ENCODE assay signal across 18 mouse cellular contexts in genomic region chr7:109657884-109658283, GRCm38 (mm10).
"Had no signal": no experiment of that assay in that cellular context is flagged by ENCODE, and none has a peak within 500 bp of the region (broad histone marks: within the 10 kb centered on the region; RNA-seq: fewer than 3 reads in every experiment).

No protein-coding gene starts in this region.

- H3K27ac ChIP-seq: kidney, postnatal 0 days; layer of hippocampus, adult 2 months; limb, embryonic 10.5 days; limb, embryonic 13.5 days; liver, embryonic 14.5 days; midbrain, embryonic 10.5 days; midbrain, embryonic 13.5 days; neural tube, embryonic 13.5 days had no signal

- DNase-seq: kidney, adult 2 months; kidney, postnatal 25 days; layer of hippocampus, adult 9-11 months; lung, adult 2 months; thymus, postnatal 25 days had no signal

- H3K36me3 ChIP-seq: midbrain, embryonic 10.5 days; midbrain, embryonic 13.5 days; neural tube, embryonic 13.5 days had no signal

- H3K9me3 ChIP-seq: limb, embryonic 10.5 days; limb, embryonic 13.5 days; megakaryocyte, embryonic 14.5 days; midbrain, embryonic 10.5 days; midbrain, embryonic 13.5 days; neural tube, embryonic 13.5 days had no signal

- H3K4me2 ChIP-seq: limb, embryonic 13.5 days; midbrain, embryonic 13.5 days; neural tube, embryonic 13.5 days had no signal

- H3K9ac ChIP-seq: limb, embryonic 13.5 days; liver, embryonic 14.5 days; midbrain, embryonic 13.5 days; neural tube, embryonic 13.5 days had no signal

- H3K4me1 ChIP-seq: midbrain, embryonic 13.5 days; neural tube, embryonic 13.5 days had no signal

- ATAC-seq: intestine, embryonic 16.5 days; lung, postnatal 0 days; midbrain, embryonic 13.5 days; midbrain, embryonic 16.5 days had no signal

- H3K4me3 ChIP-seq: layer of hippocampus, adult 2 months; limb, embryonic 10.5 days; limb, embryonic 13.5 days; megakaryocyte, embryonic 14.5 days; midbrain, embryonic 10.5 days; midbrain, embryonic 13.5 days; myocyte; neural tube, embryonic 13.5 days had no signal

- H3K27me3 ChIP-seq: limb, embryonic 13.5 days; midbrain, embryonic 13.5 days; neural tube, embryonic 13.5 days had no signal
